Mouse (Mus musculus) testis, adult 2 months (tissue): ENCODE measurements around the gene Gfra1.

Experiments
- CTCF ChIP-seq: fragments of 200-500 bp; IDR thresholded peaks from 2 replicates; pipeline ENCODE4 v1.5.1; 2012; ENCODE audit warnings: low read depth, mild to moderate bottlenecking, inconsistent platforms, low read length, moderate library complexity; ENCODE audit not compliant: control insufficient read depth, insufficient read depth, insufficient replicate concordance
- POLR2A ChIP-seq: fragments of 200-500 bp; IDR thresholded peaks from 2 replicates; pipeline ENCODE4 v1.6.1; 2012; ENCODE audit warnings: low read depth, mild to moderate bottlenecking, inconsistent platforms, low read length, moderate library complexity; ENCODE audit not compliant: control insufficient read depth

- TF ChIP-seq CTCF = no peak
- no peak for TF ChIP-seq POLR2A
Measured at GRCm38 (mm10) chr19:58393121-58393520, 62.6 kb downstream of the Gfra1 start.
